Mouse (Mus musculus) heart, adult 2 months (tissue): ENCODE measurements at regions not wholly inside any gene's neighbourhood (a gene's known extent, or its start where the extent isn't known, plus 50 kb on each side); places are given as distances from the start of the nearest gene placed in this dataset.

Source experiments
- DNase-seq, 2 experiments: peaks; one replicate each; pipeline ENCODE4 v3.0.0; 2021
- H3K27ac ChIP-seq: fragments of 200-600 bp; 2 replicates; pipeline ENCODE4 v1.8.1; 2022
- H3K27me3 ChIP-seq: fragments of 200-500 bp; 2 replicates; pipeline ENCODE4 v1.6.1; 2012; ENCODE audit warnings: mild to moderate bottlenecking, low read length, inconsistent platforms, mixed read lengths; ENCODE audit not compliant: control insufficient read depth, insufficient read depth
- H3K36me3 ChIP-seq: fragments of 200-500 bp; 2 replicates; pipeline ENCODE4 v1.6.1; 2012; ENCODE audit warnings: low read length, inconsistent platforms; ENCODE audit not compliant: control insufficient read depth, insufficient read depth
- H3K4me1 ChIP-seq: fragments of 200-500 bp; 2 replicates; pipeline ENCODE4 v1.6.1; 2011; ENCODE audit warnings: low read length; ENCODE audit not compliant: control insufficient read depth, insufficient read depth
- H3K4me3 ChIP-seq: fragments of 200-600 bp; 2 replicates; pipeline ENCODE4 v1.8.1; 2022
- H3K79me2 ChIP-seq: fragments of 200-500 bp; replicated peaks from 2 replicates; pipeline ENCODE4 v1.6.1; 2012; ENCODE audit warnings: mild to moderate bottlenecking, inconsistent platforms, low read length, moderate library complexity, mixed read lengths; ENCODE audit not compliant: control insufficient read depth, insufficient read depth
- H3K9ac ChIP-seq: fragments of 200-500 bp; 2 replicates; pipeline ENCODE4 v1.6.1; 2012; ENCODE audit warnings: low read depth, mild to moderate bottlenecking, control low read depth, inconsistent platforms, low read length, mixed read lengths
- CTCF ChIP-seq: fragments of 200-600 bp; IDR thresholded peaks from 2 replicates; pipeline ENCODE4 v1.8.1; 2022; ENCODE audit warnings: antibody characterized with exemption, mild to moderate bottlenecking, moderate library complexity
- EP300 ChIP-seq: fragments of 200-500 bp; IDR thresholded peaks from 2 replicates; pipeline ENCODE4 v1.6.1; 2011; ENCODE audit warnings: low read depth, low read length, control low read depth; ENCODE audit not compliant: insufficient read depth
- POLR2A ChIP-seq: fragments of 200-500 bp; IDR thresholded peaks from 2 replicates; pipeline ENCODE4 v1.6.1; 2011; ENCODE audit warnings: mild to moderate bottlenecking, low read depth, low read length, control low read depth; ENCODE audit not compliant: insufficient read depth
- WGBS: fragments of 180-500 bp; shearing (Covaris S2); methylation state at CpG from one replicate; pipeline ENCODE4 v1.1.7; 2018; 5-methylcytosine and 5-hydroxymethylcytosine counted together
- intact Hi-C: fragments of 180-260 bp; cut with DNase I; formaldehyde crosslinking; loops from one replicate; pipeline ENCODE4 v1.15.1; 2025

GRCm38 (mm10) chr14:76810041-76810440 lies 226.5 kb upstream of the Ccdc122 start:
- no peak overlapping the region for H3K27ac ChIP-seq
- H3K79me2 ChIP-seq = no peaks in the 10 kb centered on the region
- H3K36me3 ChIP-seq = peaks cover 3% of the 10 kb centered on the region; the same call in 1 of the 2 replicates
- H3K9ac ChIP-seq = no peak overlapping the region
- no peak overlapping the region for H3K4me3 ChIP-seq
- DNase-seq = no peak
- H3K4me1 ChIP-seq = peaks cover 14% of the 10 kb centered on the region
- intact Hi-C loops = no loop called here
- TF ChIP-seq POLR2A (no peak), CTCF (no peak), EP300 (no peak)
- no peaks in the 10 kb centered on the region for H3K27me3 ChIP-seq
- 93% methylated on average over 3 of the region's 3 CpGs for WGBS

- TF ChIP-seq EP300 (no peak), CTCF (no peak)
- H3K36me3 ChIP-seq = peaks cover 5% of the 10 kb centered on the region; the same call in 1 of the 2 replicates
- H3K79me2 ChIP-seq = no peaks in the 10 kb centered on the region
- H3K27ac ChIP-seq = no peak overlapping the region
- WGBS = 97% methylated on average over 7 of the region's 7 CpGs
- intact Hi-C loops = no loop called here
- H3K4me1 ChIP-seq = peaks cover 14% of the 10 kb centered on the region
- no peak for DNase-seq
- H3K9ac ChIP-seq = no peak overlapping the region
- H3K27me3 ChIP-seq = no peaks in the 10 kb centered on the region
- H3K4me3 ChIP-seq = no peak overlapping the region
These were observed 227.2 kb upstream of the Ccdc122 start for GRCm38 (mm10) chr14:76809411-76809810.

GRCm38 (mm10) chr14:76805151-76805785 lies 231.3 kb upstream of the Ccdc122 start:
- no peaks in the 10 kb centered on the region for H3K27me3 ChIP-seq
- H3K36me3 ChIP-seq = peaks cover 4% of the 10 kb centered on the region; the same call in 1 of the 2 replicates
- no peaks in the 10 kb centered on the region for H3K79me2 ChIP-seq
- peak overlapping the region; percentile 90 for H3K27ac ChIP-seq
- intact Hi-C loops = no loop called here
- no peak overlapping the region for H3K9ac ChIP-seq
- peaks cover 10% of the 10 kb centered on the region for H3K4me1 ChIP-seq
- no peak for DNase-seq
- no peak overlapping the region for H3K4me3 ChIP-seq
- WGBS = 44% methylated on average over 13 of the region's 13 CpGs
- TF ChIP-seq POLR2A (0 out of 2 replicates have a peak, but pooled peaks have one; percentile 30), EP300 (peak; percentile 80; the same call in 1 of the 2 replicates), CTCF (no peak)

- Histone ChIP-seq H3K27me3 (no peaks in the 10 kb centered on the region), H3K4me1 (peaks cover 10% of the 10 kb centered on the region), H3K36me3 (peaks cover 4% of the 10 kb centered on the region; the same call in 1 of the 2 replicates), H3K4me3 (no peak overlapping the region), H3K9ac (no peak overlapping the region), H3K27ac (peak overlapping the region; percentile 90), H3K79me2 (no peaks in the 10 kb centered on the region)
- TF ChIP-seq EP300 (0 out of 2 replicates have a peak, but pooled peaks have one; percentile 12), CTCF (no peak), POLR2A (0 out of 2 replicates have a peak, but pooled peaks have one; percentile 37)
- peak; percentile 47 for DNase-seq
- intact Hi-C loops = loop anchor here (1.0 kb wide), 1 partner anchor 15 kb away; no protein-coding TSS in a partner anchor
- WGBS = 48% methylated on average over 6 of the region's 6 CpGs
These were observed 232.0 kb upstream of the Ccdc122 start for GRCm38 (mm10) chr14:76804447-76805150.

- Histone ChIP-seq H3K79me2 (no peaks in the 10 kb centered on the region), H3K27me3 (no peaks in the 10 kb centered on the region), H3K36me3 (peaks cover 4% of the 10 kb centered on the region; the same call in 1 of the 2 replicates), H3K9ac (no peak overlapping the region), H3K4me1 (peaks cover 5% of the 10 kb centered on the region), H3K27ac (peak overlapping the region; percentile 15), H3K4me3 (no peak overlapping the region)
- WGBS = 85% methylated on average over 4 of the region's 4 CpGs
- intact Hi-C loops = no loop called here
- TF ChIP-seq EP300 (no peak), CTCF (no peak), POLR2A (no peak)
- no peak for DNase-seq
These were observed 236.4 kb upstream of the Ccdc122 start for GRCm38 (mm10) chr14:76800181-76800580.

- H3K4me3 ChIP-seq = no peak overlapping the region
- DNase-seq = no peak
- peak overlapping the region; percentile 15 for H3K27ac ChIP-seq
- H3K79me2 ChIP-seq = no peaks in the 10 kb centered on the region
- no peak overlapping the region for H3K9ac ChIP-seq
- H3K36me3 ChIP-seq = peaks cover 3% of the 10 kb centered on the region; the same call in 1 of the 2 replicates
- TF ChIP-seq POLR2A = no peak
- no peak for TF ChIP-seq EP300
- no peak for TF ChIP-seq CTCF
- intact Hi-C loops = no loop called here
- peaks cover 5% of the 10 kb centered on the region for H3K4me1 ChIP-seq
- 60% methylated on average over 6 of the region's 6 CpGs for whole genome bisulfite sequencing
- H3K27me3 ChIP-seq = no peaks in the 10 kb centered on the region
These were observed 236.8 kb upstream of the Ccdc122 start for GRCm38 (mm10) chr14:76799741-76800140.
